Mouse (Mus musculus) cortical plate, adult 2 months (tissue): ENCODE measurements at regions not wholly inside any gene's neighbourhood (a gene's known extent, or its start where the extent isn't known, plus 50 kb on each side); places are given as distances from the start of the nearest gene placed in this dataset.

Experiments used
- CTCF ChIP-seq: fragments of 200-500 bp; IDR thresholded peaks from 2 replicates; pipeline ENCODE4 v1.5.1; 2011; ENCODE audit warnings: mild to moderate bottlenecking, control low read depth, low read length; ENCODE audit not compliant: insufficient read depth; ENCODE audit errors: extremely low read depth
- POLR2A ChIP-seq: fragments of 200-500 bp; IDR thresholded peaks from 2 replicates; pipeline ENCODE4 v1.6.1; 2011; ENCODE audit warnings: mild to moderate bottlenecking, low read length, control low read depth; ENCODE audit not compliant: insufficient read depth; ENCODE audit errors: extremely low read depth

DNA sequence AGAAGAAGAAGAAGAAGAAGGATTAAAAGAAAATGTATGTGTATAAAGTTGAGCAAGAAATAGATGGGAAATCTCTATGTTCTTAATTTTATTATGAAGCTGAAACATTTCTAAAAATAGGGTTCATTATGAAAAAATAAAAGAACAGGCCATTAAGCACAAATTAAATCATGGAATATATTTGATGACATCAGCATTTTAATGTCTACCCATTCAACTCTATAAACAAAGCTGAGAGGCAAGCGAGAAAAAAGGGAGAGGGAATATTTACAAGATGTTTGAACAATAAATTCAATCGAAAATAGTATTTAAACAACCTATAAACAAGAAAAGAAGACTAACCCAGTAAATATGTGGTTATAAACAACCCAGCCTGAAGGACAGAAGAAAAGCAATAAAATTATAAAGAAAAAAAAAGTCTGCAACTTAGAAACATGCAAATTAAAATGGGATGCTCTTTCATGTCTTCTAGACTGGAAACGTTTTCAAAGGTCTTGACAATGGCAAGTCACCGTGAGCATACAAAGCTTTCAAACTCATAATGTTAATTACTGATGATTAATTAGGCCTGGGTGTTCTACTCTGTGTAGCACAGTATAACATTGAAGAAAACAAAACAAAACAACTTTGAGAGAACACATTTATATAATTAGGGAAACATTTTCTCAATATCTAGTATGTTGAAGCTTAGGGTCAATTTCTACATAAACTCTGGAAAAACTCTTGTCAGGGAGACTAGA, 108.6 kb downstream of the A730009L09Rik start:
- TF ChIP-seq CTCF, result no peak
- TF ChIP-seq POLR2A, result no peak
